Mouse (Mus musculus) gastrocnemius, postnatal 25 days (tissue): ENCODE measurements around the gene Hoxc10. TPM values are rescaled to one million over a fixed set of nuclear protein-coding genes. Genes with fewer than 3 reads are reported as not detected.
A peak's percentile ranks its signal among the peaks of the same experiment; 100 is the strongest.

Experiments
- DNase-seq: peaks from one replicate; pipeline ENCODE4 v3.0.0; 2022
- long read RNA-seq, 2 experiments: library from polyadenylated mRNA; stranded (forward); transcript quantifications; one replicate each; pipeline ENCODE4 v2.0.0; 2021
- total RNA-seq, 2 experiments: library from RNA; stranded (reverse); gene quantifications; 1 replicate in 1 of 2; 2 replicates in 1 of 2; pipeline ENCODE4 v1.2.3; 2021

Hoxc10 gene
- total RNA-seq, result 10 to 100 TPM; 61.5 to 69.5 TPM
- long read RNA-seq, experiment 1, transcript Hoxc10-201 (2 exons, 1,909 nt), result major isoform, 33 of 33 reads
- long read RNA-seq, experiment 1, partial matches to known transcripts, result 0 of 33 reads
- long read RNA-seq, experiment 1, other reads (novel, unspliced or antisense), result 0 of 33 reads
- long read RNA-seq, experiment 2, transcript Hoxc10-201 (2 exons, 1,909 nt), result major isoform, 40 of 45 reads
- long read RNA-seq, experiment 2, partial matches to known transcripts, result 3 of 45 reads
- long read RNA-seq, experiment 2, other reads (novel, unspliced or antisense), result 2 of 45 reads

DNA sequence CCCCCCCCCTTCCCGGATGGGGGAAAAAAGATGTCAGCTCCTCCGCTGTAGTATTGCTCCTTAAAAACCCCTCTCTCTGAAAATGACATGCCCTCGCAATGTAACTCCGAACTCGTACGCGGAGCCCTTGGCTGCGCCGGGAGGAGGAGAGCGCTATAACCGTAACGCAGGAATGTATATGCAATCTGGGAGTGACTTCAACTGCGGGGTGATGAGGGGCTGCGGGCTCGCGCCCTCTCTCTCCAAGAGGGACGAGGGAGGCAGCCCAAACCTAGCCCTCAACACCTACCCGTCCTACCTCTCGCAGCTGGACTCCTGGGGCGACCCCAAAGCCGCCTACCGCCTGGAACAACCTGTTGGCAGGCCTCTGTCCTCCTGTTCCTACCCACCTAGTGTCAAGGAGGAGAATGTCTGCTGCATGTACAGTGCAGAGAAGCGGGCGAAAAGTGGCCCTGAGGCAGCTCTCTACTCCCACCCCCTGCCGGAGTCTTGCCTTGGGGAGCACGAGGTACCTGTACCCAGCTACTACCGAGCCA is at the start of gene Hoxc10:
TSS of gene Hoxc10 (plus strand) at position 21 of the 536 bp plus-strand sequence.
- DNase-seq, result peak; percentile 43

DNA sequence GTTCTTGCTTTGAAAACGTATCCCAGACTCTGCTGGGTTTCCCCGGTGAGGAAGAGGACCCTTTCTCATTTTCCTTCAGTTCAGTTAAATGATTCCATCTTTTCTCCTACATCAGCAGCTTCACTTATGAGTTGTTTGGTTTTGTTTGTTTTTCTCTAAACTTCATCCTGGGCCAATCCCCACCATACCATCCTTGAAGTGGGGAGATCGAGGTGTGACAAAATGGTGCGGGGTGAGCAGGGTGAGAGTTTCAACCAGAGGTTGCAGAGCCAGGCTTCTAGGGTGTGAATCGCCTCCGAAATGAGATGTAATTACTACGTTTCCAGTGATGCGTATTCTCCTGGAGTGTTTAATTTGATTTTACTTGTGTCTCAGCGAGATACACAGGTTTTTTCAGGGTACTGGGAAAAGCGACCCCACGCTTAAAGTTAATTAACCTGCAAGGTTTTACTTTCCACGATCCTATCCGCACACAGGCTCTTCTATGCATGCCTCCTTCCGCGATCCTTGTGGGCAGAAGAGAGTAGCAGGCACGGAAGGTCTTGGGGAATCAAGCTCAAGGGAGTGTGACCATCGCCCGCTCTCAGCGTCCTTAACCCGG is 48.5 kb upstream of the Hoxc10 start:
- no peak for DNase-seq

DNA sequence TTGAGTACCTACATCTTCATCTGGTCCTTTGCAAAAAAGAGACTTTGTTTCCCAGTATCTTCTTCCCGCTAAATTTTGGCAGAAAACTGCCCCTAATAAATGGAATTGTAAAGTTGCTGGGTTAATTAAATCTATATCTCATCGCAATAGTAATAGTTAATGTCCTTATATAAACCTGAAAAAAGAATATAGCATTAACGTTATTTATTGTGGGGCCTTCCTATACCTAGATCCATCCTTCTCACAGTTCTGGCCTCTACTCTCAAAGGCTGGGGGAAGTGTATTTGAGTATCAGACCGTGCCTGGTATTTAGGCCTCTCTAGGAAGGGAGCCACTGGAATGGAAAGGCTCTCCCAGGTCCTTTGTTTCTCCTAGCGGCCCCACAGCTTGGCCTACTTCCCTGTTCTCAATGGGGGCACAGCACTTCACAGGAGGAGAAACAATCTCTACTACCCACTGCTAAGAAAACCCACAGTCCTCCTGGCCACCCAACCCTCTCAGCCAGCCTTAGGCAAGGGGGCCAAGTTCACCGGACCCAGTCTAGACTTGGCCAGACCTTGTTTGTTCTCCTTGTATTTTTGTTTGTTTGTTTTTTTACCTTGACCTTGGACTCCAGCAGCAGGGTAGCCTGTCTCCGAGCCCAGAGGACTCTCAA is 47.9 kb upstream of the Hoxc10 start:
- DNase-seq, result no peak

DNA sequence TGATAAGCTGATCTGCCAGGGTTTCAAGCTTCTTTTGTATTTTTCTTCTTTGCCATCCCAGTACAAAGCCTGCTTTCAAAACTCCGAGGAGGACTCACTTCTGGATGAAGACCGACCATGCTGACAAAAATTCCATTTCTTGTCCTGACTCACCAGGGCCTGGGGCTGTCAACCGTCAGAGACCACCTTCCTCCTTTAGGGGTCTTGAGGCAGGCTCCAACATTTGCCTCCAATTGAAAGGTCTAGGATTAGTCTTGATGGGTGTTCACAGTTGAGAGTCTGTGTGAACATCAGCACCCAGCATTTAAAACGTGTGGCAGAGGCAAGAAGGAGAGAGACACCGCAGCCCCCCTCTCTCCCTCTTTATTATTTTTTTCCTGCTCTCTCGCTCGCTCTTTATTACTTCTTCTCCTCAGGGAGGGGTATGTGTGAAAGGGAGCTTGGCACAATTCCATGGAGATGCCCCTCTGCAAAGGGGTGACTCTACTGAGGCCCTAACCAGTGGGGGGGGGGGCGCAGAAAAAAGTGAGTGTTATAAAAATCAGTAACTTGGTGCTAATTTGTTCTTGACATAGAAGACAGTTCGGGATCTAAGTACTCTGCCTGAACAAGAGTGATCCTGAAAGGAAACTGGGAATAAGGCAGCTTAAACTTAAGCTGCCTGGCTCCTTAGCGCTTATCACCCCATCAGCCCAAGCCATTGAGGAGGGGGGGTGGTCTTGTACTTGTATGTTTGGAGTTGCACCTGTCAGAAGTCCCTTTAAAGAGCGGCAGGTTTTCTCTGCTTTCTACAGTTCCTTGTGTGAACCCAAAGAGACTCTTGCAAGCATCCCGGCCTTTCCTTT is 47.0 kb upstream of the Hoxc10 start:
- DNase-seq, result no peak

DNA sequence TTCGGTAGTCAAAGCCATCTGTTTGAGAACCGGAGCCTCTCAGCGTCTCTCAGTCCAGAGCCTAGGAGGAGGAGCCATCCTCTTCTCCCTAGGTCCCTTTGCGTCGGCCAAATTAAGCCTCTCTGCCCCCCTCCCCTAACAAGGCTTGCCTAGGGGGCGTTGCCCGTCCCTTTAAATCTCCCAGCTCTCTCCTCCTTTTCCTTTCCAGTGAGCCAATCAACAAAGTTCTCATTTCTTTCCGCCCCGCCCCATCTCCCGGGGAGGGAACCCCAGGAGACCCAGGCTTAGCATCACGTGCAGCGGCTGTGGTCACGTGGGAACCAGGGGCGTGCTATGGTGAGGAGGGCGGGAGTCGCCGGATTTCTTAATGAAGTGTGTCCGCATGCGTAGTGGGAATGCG is 46.0 kb upstream of the Hoxc10 start:
- DNase-seq, result peak; percentile 67

DNA sequence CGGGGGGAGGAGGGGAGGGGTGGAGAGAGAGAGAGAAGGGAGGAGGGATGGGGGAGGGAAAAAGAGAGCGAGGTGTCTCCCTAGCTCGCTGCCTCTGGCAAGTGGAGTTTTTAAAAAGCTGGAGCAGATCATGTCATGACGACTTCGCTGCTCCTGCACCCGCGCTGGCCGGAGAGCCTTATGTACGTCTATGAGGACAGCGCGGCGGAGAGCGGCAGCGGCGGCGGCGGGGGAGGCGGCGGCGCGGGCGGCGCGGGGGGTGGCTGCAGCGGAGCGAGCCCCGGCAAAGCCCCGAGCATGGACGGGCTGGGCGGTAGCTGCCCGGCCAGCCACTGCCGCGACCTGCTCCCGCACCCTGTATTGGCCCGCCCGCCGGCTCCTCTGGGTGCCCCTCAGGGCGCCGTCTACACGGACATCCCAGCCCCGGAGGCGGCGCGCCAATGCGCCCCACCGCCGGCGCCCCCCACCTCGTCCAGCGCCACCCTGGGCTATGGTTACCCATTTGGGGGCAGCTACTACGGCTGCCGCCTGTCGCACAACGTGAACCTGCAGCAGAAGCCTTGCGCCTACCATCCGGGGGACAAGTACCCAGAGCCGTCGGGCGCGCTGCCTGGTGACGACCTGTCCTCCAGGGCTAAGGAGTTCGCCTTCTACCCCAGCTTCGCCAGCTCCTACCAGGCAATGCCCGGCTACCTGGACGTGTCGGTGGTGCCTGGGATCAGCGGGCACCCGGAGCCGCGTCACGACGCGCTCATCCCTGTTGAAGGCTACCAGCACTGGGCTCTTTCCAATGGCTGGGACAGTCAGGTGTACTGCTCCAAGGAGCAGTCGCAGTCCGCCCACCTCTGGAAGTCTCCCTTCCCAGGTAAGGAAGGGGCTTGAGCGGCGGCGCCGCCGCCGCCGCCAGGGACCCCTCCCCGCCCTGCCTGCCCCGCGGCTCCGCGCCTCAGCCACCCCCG is 45.3 kb upstream of the Hoxc10 start, which contains the start of gene Hoxc13:
TSS of gene Hoxc13 (plus strand) at position 51 of the 959 bp plus-strand sequence.
- no peak for DNase-seq

DNA sequence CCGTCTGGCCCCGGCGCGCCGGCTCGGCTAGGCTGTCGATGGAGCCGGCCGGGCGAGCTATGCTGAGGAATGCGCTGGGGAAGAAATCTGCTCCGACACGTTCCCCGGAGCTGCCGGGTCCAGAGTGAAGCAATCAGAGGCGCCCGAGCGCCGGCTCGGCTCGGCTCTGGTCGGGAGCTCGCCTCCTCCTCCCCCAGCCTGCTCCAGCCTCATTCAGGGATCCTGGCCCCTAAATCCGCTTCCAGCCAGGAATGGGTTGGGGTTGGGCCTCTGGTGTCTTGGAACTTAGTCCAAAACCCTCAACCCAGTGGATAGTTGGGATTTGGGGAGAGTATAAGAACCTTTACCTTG is 44.6 kb upstream of the Hoxc10 start:
- peak; percentile 23 for DNase-seq

DNA sequence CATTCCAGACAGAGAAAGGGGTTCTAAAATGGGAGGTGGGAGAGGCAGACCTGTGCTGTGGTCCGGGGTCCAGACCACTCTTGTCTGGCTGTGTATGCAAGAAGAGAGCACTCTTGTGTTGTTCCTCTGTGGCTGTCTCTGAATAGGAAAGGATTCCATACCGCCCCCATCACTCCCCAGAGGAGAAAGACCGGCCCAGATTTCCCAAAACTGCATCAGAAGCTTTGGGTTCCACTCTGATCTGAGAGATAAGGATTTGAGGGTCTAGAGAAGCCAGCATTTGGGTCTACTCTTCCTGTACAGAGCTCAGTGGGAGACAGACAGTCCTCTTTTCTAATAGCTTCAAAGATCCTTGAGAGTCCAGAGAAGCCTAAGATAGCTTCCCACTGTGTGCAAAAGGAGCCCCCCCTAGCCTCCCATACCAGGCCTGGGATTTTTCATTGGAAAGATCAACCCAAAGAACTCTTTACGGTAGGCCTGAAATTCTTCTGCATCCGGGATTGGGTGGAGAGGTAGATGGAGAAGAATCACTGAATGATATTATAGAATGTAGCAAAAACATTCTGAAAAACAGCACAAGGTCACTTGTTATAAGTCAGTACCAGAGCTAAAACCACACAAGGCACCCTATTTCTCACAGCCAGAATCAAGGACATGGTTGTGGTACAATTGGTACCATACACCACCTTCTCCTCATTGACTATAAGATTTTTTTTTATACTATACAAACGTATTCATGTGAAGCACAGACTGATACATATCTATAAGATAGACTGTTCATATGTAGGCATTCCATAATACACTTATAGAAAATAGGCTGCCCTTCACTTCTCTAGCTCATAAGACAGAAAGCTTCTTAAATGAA is 43.7 kb upstream of the Hoxc10 start:
- no peak for DNase-seq

DNA sequence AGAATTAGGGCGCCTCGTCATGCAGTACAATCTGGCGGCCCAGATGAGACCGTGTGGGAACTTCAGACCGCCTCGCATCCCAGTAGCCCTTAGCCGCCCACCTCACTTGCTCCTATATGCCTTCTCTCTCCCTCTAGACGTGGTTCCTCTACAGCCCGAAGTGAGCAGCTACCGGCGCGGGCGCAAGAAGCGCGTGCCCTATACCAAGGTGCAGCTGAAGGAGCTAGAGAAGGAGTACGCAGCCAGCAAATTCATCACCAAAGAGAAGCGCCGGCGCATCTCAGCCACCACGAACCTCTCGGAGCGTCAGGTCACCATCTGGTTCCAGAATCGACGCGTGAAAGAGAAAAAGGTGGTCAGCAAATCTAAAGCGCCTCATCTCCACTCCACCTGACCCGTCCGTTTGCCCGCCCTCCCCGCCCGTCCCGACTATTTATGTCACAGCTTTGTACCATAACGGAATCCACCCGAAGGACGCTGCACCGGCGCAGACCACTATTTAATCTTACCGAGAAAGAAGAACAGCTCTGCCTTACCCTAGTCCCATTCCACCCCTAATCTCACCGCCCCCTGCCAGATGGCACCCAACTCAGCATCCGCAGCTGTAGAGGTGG is 39.5 kb upstream of the Hoxc10 start:
- DNase-seq, result no peak

DNA sequence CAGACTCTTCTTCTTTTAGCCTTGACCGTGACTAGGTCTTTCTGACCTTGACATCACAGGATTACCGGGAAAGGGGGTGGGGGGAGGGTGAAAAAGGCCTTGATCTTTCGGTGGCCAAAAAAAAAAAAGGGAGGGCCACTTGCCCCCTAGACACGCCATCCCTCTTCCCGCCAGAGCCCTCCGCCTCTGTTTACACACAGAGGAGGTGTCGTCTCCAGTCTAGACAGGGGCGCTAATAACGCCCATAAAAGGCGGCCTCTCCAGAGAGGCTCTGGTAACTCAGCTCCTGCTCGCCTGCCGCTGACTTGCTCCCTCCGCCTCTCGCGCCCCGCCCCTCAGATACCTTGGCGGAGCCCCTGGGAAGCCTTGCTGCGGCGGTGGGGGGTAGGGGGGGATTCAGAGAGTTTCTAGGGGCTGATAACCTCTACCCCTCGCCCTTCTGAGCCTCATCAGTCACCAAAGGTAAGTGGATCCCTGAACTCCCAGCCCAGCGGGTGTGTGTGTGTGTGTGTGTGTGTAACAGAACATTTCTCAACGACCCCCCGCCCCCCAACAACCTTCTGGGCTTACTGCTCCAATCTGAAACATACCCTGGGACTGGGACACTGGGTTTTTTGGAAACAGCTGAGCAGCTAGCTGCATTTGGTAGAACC is 34.8 kb upstream of the Hoxc10 start:
- DNase-seq, result no peak

DNA sequence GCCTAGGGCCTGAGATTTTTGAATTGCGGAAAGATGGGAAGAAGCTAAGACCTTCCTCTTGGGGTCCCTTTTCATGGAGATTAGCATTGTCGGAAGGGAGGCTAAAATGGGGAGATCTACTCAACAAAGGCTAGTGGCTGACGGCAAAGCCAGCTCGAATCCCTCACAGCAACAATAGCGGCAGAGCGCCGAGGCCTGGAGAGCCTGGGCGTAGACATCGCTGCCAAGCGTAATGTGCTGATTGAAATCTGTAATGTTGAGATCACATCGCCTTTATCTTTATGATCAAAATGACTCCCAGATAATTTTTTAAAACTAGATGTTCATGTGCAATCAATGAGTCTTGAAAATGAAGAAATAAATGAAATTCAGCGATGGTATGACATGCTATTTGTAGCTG is 32.2 kb upstream of the Hoxc10 start:
- no peak for DNase-seq

DNA sequence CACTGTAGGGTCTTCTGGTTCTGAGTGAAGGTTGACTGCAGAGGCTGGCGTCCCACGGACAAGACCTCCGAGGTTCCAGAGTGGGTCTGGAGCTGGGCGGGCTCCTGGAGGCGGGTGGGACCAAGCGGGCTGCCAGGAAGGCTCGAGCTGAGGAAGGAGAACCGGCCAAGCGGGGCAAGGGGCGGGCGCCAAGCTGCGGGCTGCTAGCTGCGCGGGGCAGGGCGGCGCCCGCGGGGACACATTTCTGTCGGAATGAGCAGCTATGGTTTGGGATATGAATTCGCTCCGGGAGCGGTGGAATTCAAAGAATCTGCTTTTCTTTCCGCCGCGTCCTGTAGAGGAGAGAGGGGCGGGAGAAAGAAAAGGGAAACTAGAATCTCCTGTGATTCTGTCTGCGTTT is 31.7 kb upstream of the Hoxc10 start:
- DNase-seq, result no peak

DNA sequence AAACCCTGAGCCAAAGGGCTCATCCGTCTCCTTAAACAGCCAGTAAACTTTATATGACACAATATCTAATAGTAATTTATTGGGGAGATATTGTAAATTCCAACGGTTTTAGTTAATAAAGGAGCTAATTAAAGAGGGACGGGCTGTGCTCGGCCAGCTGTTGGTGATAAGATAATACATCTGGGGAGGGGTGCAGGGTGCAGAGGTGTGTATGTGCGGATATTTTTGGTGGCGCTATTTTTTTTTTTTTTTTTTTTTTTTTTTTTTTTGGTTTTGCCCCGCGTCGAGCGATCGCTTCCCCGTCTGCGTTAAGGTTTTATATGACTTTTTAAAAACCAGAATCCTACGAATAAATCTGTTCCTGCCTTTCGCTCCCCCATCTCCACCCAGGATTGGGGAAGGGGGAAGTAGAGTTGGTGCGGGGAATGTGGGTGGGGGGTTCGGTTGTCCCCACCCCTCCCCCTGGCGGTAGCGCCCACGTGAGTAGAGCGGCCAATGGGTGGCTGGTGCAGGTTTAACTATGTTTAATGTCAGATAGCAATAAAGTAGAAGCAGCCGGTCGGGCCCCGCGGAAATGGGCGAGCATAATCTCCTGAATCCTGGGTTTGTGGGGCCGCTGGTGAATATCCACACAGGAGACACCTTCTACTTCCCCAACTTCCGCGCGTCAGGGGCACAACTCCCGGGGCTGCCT is 30.2 kb upstream of the Hoxc10 start, which contains the start of gene Hoxc12:
TSS of gene Hoxc12 (plus strand) at position 479 of the 694 bp plus-strand sequence.
- DNase-seq, result no peak

DNA sequence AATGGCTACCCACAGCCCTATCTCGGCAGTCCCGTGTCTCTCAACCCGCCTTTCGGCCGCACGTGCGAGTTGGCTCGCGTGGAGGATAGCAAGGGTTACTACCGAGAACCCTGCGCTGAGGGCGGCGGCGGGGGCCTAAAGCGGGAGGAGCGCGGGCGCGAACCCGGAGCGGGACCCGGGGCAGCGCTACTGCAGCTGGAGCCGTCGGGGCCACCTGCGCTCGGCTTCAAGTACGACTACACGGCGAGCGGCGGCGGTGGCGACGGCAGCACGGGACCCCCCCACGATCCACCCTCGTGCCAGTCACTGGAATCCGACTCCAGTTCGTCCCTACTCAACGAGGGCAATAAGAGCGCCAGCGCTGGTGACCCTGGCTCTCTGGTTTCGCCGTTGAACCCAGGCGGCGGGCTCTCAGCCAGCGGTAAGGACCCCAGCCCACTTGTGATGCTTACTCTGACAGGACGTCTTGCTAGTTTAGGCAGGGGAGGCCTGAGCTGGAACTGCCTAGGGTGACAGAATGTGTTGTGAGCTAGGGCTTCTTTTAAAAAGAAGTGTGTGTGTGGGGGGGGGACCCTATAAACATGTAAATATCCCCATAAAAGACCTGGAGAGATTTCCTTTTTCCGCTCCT is 29.4 kb upstream of the Hoxc10 start:
- no peak for DNase-seq

DNA sequence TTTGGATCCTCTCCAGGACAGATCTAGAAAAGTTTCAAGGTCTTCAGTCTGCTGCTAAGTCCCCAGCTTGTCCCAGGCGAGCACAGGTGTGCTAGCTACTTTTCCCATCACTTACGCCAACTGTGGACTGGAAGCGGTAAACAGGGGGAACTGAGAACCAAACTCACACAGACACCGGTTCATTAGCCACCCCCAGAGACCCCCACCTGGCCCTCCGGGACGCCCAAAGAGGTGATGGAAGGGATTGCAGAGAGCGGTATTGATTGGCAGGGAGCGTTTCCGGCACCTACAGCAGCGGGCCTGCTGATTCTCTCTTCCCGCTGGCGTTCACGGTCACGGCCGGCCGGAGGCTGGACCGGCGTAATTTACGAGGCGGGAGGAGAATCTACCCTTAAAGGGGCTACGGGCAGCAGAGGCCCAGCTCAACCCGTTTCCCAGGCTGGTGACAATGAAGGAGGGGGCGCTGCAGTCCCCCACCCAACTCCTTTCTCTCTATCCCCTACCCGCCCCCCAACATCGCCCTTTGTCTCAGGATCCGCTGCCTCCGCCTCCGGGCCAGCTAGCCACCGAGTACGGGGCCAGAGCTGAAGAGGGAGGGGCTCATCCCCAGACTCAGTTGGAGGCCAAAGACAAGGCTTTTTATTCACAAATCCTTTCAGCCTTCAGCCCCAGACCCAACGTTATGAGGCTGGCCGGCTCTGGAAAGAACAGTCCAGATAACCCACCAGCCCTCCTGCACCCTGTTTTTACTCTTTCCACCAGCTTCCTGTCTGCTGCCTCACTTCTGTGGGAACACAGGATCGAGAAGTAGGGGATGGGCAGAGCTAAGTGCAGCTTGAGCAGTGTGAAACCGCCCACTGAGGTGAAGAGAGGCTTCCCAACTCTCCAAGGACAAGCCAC is 27.1 kb upstream of the Hoxc10 start:
- no peak for DNase-seq

DNA sequence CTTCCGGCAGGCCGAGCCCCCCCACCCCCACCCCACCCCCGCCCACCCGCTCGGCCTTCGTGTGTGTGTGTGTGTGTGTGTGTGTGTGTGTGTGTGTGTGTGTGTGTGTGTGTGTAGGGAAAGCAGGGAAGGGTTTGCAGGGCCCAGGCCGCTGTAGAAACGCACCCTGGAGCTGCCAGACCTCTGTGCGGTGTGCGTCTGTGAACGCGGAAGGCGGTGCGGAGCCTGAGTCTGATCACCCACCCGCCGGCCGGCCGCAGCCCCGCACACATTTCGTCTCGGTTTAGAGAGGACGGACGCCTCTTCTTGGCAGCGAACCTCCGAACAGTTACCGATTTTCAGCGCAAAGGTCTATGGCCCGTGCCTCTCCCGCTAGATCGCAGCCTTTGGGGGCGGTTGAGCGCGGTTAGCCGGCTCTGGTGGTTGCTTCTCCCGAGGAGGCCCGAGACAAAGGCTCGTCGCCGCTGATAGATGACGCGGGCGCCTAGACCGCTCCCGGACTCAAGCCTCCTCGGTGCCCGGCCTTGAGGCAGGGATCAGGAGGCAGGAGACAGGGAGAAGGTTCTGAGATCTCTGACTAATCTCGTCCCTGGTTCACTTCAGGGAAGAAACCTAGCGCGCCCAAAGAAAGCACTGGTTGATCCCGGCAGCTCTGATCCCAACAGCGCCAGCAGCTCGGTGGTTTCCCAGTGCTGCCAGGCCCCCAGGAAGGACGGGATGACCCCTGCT is 23.7 kb upstream of the Hoxc10 start:
- DNase-seq, result peak; percentile 59
